Mouse (Mus musculus) lung, adult 2 months (tissue): ENCODE measurements at regions not wholly inside any gene's neighbourhood (a gene's known extent, or its start where the extent isn't known, plus 50 kb on each side); places are given as distances from the start of the nearest gene placed in this dataset.

ENCODE experiments used
- CTCF ChIP-seq: fragments of 200-500 bp; IDR thresholded peaks from 2 replicates; pipeline ENCODE4 v1.5.1; 2011; ENCODE audit warnings: mild to moderate bottlenecking, low read length, control low read depth; ENCODE audit not compliant: insufficient read depth
- POLR2A ChIP-seq: fragments of 200-500 bp; IDR thresholded peaks from 2 replicates; pipeline ENCODE4 v1.6.1; 2011; ENCODE audit warnings: low read depth, mild to moderate bottlenecking, control low read depth, low read length, borderline replicate concordance; ENCODE audit errors: extremely low read depth

GRCm38 (mm10) chr11:19645106-19645505, 279.1 kb upstream of the Spred2 start:
- TF ChIP-seq POLR2A (no peak), CTCF (no peak)
